Mouse (Mus musculus): ENCODE measurements around the gene Aprt. TPM values are rescaled to one million over a fixed set of nuclear protein-coding genes. Genes with fewer than 3 reads are reported as not detected.

Aprt gene
- total RNA-seq, 2 experiments from 2014 or later: 41.4 to 45.2 TPM

- no peak for DNase-seq
Observed at GRCm38 (mm10) chr8:122564363-122565352, 12.1 kb downstream of the Aprt start.

DNA sequence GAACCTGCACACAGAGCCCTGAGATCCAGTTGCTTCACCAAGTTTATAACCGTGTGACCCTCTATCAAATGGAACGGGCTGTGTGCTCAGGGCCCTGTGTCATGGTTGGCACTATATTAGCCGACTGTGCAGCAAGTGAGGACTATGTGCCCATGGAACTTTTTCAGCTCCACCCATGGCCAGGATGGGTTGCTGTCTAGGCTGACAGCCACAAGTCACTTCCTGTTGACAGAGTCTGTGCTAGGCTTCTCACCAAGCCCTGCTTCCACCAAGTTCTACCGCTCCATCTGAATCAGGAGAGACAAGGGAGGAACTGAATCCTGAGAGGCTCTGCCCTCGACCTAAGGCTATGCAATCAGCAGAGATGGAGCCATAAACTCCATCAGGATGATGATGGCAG, 15.5 kb downstream of the Aprt start:
- DNase-seq: no peak

DNA sequence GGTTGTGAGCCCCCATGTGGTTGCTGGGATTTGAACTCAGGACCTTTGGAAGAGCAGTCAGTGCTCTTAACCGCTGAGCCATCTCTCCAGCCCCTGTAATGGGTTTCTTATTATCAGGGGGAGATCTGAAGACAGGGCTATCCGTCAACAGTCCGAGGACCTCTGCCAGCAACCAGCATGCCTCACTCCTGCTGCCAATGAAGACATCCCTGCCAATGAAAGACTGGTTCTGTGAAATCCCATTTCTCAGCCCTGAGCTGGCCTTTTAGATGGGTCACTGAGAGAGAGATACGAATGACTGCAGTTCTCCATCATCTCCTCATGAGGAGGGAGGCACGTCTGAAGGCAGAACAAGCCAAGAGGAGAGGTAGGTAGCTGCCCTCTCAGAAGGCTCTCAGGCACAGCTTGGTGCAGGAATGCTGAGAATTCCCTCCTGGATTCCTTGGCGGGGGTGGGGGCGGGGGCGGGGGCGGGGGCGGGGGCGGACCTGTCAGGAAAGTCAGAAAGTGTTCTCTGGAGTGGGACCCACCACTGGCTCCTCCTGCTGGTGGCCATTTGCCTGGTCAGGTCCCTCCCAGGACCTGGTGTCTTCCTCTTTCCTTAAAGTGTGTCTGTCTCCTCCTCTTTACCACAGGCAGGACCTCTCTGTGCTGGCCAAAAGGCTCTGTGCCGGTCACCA, 17.9 kb downstream of the Aprt start:
- DNase-seq: no peak

GRCm38 (mm10) chr8:122557248-122558038, 19.3 kb downstream of the Aprt start:
- DNase-seq: no peak

- DNase-seq: peak; percentile 46
Observed at GRCm38 (mm10) chr8:122556030-122557009, 20.4 kb downstream of the Aprt start.

DNA sequence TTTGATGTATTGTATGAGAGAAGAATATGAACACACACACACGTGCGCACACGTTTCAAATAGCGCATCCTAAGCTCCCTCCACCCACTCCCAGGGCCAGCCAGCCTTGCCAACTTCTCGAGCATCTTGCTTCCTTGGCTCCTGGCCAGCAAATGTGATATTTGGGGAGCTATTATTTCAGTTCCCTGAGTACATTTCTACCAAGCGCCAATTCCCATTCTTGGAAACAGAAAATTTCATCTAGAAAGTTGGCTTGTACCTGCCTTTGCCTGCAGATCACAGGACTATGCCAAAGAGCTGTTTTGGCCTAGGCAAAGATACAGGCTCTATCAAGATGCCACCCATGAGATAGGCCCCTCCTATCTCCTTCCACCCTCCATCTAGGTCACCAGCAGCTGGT, 21.9 kb downstream of the Aprt start:
- no peak for DNase-seq

GRCm38 (mm10) chr8:122551265-122552051, 25.3 kb downstream of the Aprt start, which contains the start of gene Piezo1:
Piezo1 (minus strand) TSS chr8:122551329.
- DNase-seq: peak; percentile 96

DNA sequence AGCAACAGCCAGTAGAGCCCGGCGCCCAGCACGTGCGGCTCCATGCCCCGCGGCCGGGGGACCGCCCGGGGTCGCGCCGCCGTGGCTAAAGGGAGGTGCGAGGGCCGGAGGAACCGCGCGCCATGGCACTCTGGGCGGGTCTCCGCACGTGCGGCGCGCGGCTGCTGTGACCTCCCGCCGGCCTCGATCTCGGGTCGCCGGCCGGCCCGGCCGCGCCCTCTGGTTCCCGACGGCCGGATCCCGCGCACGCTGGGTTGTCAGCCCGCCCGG, 25.8 kb downstream of the Aprt start:
- DNase-seq: no peak

DNA sequence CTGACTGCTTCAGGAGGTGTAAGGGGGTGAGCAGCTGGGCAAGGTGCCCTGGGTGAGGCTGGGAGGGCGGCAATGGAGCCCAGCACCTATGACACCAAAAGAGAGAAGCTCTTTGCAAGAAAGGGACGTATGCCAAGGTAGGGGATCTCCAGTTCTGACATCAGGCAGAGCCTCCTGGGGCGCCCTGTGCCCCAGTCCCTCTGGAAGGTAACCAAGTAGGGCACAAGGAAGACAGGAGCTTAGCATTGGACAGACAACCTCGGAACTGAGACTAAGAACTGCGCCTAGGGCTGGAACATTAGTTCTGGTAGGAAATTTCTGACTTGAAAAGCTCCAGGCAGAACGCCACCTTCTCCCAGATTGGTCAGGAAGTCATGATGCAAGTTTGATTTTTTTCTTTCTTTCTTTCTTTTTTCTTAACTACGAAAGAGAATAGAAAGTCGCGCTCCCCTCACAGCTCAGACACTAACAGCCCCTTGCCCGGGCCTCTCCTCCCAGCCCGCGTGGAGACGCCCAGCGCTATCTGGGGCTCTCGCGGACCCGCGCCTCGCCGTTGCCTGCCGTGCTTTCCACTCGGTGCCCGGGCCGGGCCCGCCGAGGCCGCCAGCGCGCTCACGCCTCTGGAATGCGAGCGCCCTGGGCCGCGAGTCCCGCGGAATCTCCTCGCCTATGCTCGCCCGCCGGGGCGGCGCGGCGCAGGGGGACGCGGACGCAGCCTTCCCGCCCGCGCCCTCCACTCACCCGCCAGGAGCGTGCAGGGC, 26.3 kb downstream of the Aprt start:
- peak; percentile 69 for DNase-seq

DNA sequence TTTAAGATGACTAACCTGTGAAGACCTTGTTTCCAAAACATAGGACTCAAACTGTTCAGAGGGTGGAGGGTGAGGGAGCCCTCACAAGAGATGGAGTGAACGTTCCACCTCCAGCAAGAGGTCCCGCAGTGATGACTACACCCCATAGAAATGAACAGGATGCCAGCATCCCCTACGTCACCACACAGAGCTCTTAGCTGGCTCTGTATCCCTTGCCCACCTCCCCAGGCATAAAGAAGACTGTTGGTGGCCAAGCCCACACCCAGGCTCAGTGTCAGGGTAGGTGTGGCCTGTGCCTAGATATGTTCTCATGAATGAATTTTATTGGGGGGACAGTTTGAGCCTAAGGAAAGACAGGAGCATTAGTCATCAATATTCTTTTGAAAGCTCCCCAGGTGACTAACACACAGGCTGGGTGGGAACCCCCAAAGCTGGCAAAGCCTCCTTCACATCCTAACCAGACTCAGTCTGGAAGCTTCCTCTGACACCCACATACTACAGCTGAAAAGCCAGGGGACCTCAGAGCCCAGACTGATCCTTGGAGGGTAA, 27.7 kb downstream of the Aprt start:
- no peak for DNase-seq

- no peak for DNase-seq
Observed at GRCm38 (mm10) chr8:122548331-122548730, 28.4 kb downstream of the Aprt start.

GRCm38 (mm10) chr8:122547815-122548214, 28.9 kb downstream of the Aprt start:
- no peak for DNase-seq

DNA sequence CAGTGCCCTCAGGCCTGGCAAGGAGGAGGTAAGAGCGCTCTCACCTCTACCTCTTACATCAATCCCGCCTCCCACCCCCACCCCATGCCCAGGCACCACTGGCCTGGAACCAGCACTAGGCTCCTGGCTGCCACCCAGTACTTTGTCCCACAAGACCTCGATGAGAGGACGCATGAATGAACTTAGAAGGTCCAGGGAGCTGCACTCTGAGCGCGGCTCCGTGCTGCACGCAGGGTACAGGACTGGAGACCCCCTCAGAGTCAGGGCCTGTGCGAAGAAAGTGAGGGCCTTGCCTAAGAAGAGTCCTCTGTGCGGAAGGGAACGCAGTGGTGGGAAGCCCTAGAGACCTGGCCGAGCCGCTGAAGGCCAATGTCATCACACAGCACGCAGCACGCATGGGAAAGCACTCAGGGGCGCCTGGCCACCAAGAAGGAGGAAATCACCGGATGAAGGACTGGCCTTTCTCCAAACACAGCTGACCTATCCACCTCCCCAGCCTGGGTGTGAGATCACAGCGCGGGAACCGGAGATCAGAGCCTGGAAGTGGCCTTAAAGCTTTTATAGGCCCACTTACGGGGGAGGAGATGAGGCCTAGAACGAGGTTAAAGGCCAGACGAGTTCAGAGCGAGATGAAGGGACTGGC, 29.8 kb downstream of the Aprt start:
- DNase-seq: no peak

- no peak for DNase-seq
Observed at GRCm38 (mm10) chr8:122546066-122546755, 30.5 kb downstream of the Aprt start.

DNA sequence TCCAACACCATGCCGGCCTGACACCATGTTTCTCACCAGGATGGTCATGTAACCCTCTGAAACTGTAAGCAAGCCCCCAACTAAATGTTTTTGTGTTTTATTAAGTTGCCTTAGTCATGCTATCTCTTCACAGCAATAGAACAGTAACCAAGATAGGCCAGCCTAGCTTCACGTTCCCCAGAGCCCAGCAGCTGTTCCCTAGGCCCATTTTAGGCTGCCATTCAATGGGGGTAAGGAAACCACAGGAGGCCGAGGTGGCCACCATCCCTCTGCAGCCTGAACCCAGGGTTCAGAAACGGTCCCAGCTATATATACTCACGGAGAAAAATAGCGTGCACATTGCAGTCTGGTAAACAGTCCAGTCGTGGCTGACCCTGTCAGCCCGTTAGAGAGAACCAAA, 32.6 kb downstream of the Aprt start:
- no peak for DNase-seq

DNA sequence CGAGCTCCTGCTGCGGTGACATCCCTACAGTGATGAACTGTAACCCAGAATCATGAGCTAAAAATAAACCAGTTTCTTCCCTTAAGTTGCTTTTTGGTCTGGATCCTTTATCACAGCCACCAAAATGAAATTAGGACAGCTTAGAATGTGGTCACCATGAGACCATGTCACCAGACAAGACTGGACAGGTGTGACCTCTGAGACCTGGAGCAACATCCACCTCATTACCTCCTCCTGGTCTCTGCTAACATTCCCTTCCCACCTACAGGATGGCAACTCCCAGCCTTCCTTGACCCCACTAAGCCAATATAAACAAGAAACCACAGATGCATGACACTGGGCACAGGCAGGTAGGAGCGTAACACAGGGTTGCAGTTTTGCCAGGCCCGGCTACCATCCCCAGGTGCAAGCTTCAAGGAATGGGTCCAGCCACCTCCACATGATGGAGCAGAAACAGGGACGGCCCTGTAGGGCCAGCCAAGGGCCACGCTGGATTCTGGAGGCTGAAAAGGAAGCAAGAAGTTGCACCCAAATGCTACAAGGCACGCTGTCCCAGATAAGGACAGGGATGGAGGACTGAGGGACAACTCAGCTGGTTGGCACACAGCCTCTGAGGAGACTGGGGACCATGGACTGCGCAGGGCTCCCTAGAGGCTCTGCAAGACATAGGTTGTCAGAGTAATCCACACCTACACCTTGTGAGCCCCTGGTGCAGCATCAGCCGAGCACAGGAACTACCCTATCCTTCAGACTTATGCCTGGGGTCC, 38.2 kb downstream of the Aprt start:
- no peak for DNase-seq

GRCm38 (mm10) chr8:122537812-122538211, 38.9 kb downstream of the Aprt start:
- no peak for DNase-seq

DNA sequence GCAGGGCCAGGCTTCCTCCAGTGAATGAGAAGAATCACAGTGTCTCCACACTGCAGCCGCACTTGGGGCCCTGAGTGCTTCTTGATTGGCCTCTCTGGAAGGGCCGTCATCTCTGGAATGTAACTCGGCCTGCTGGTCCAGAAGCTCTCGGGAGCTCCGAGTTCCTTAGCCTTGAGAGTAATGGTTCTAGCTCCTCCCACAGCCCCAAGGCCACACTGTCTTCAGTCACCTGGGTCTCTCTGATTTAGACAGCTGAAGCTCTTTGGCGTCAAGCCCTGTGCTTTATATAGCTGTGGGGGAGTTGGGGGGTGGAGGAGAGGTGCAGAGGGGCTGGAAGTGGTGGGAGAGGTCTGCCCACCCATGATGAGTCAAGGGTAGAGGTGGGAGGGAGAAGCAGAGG, 39.7 kb downstream of the Aprt start:
- no peak for DNase-seq
